Mouse (Mus musculus) layer of hippocampus, adult 2 months (tissue): ENCODE data around the gene 2810004N23Rik. TPM values are rescaled to one million over a fixed set of nuclear protein-coding genes. Genes with fewer than 3 reads are reported as not detected.

Experiments
- DNase-seq, 2 experiments: peaks; one replicate each; pipeline ENCODE4 v3.0.0; 2022; ENCODE audit warnings: low spot score in 2 of 2
- H3K27ac ChIP-seq: fragments of 200-600 bp; 2 replicates; pipeline ENCODE4 v1.8.1; 2022
- H3K4me3 ChIP-seq: fragments of 200-600 bp; 2 replicates; pipeline ENCODE4 v1.8.1; 2022; ENCODE audit warnings: mild to moderate bottlenecking
- CTCF ChIP-seq: fragments of 200-600 bp; conservative IDR thresholded peaks from 2 replicates; pipeline ENCODE4 v1.8.1; 2022; ENCODE audit warnings: antibody characterized with exemption, mild to moderate bottlenecking, moderate library complexity
- long read RNA-seq, 2 experiments: library from polyadenylated mRNA; stranded (forward); transcript quantifications; one replicate each; pipeline ENCODE4 v2.0.0; 2021; ENCODE audit warnings: borderline mapping rate in 2 of 2
- total RNA-seq, 2 experiments: library from RNA; stranded (reverse); gene quantifications; 2 replicates each; pipeline ENCODE4 v1.2.3; 2021

The 2810004N23Rik gene
- total RNA-seq, result 10 to 100 TPM; 21.8 to 24.8 TPM
- long read RNA-seq, experiment 1, transcript 2810004N23Rik-201 (7 exons, 2,340 nt), result major isoform, 11 of 13 reads
- long read RNA-seq, experiment 1, partial matches to known transcripts, result 1 of 13 reads
- long read RNA-seq, experiment 1, other reads (novel, unspliced or antisense), result 1 of 13 reads
- long read RNA-seq, experiment 2, transcript 2810004N23Rik-201 (7 exons, 2,340 nt), result major isoform, 19 of 24 reads
- long read RNA-seq, experiment 2, partial matches to known transcripts, result 0 of 24 reads
- long read RNA-seq, experiment 2, other reads (novel, unspliced or antisense), result 4 of 24 reads

- DNase-seq, result peak; percentile 91 to 96
- TF ChIP-seq CTCF, result no peak
- peak within 1 kb of the TSS; percentile 96 for H3K27ac ChIP-seq
- H3K4me3 ChIP-seq, result peak within 1 kb of the TSS; percentile 83
Observed at GRCm38 (mm10) chr8:124862321-124863162, at the start of gene 2810004N23Rik, which contains the start of gene Gnpat. TSS of gene 2810004N23Rik (minus strand) at chr8:124863120. TSS of gene Gnpat (plus strand) at chr8:124863033.

- no peak for TF ChIP-seq CTCF
- H3K4me3 ChIP-seq, result no peak overlapping the region
- DNase-seq, result no peak
- 0 out of 2 replicates have a peak overlapping the region, but pooled peaks have one; percentile 18 for H3K27ac ChIP-seq
Observed at GRCm38 (mm10) chr8:124911938-124912872, 49.3 kb upstream of the 2810004N23Rik start.

- Histone ChIP-seq H3K27ac (no peak overlapping the region), H3K4me3 (no peak overlapping the region)
- TF ChIP-seq CTCF, result peak; percentile 23; the same call in 1 of the 2 replicates
- no peak for DNase-seq
Observed at GRCm38 (mm10) chr8:124910349-124910748, 47.4 kb upstream of the 2810004N23Rik start.

GRCm38 (mm10) chr8:124909936-124910335, 47.0 kb upstream of the 2810004N23Rik start:
- Histone ChIP-seq H3K27ac (no peak overlapping the region), H3K4me3 (no peak overlapping the region)
- TF ChIP-seq CTCF, result no peak
- no peak for DNase-seq

- Histone ChIP-seq H3K27ac (no peak overlapping the region), H3K4me3 (no peak overlapping the region)
- TF ChIP-seq CTCF, result no peak
- DNase-seq, result no peak
Observed at GRCm38 (mm10) chr8:124905482-124905881, 42.6 kb upstream of the 2810004N23Rik start.

- H3K27ac ChIP-seq, result no peak overlapping the region
- DNase-seq, result no peak
- H3K4me3 ChIP-seq, result no peak overlapping the region
- TF ChIP-seq CTCF, result no peak
Observed at GRCm38 (mm10) chr8:124903198-124903597, 40.3 kb upstream of the 2810004N23Rik start.

- H3K4me3 ChIP-seq, result peak overlapping the region; percentile 67
- DNase-seq, result no peak
- H3K27ac ChIP-seq, result peak overlapping the region; percentile 97
- no peak for TF ChIP-seq CTCF
Observed at GRCm38 (mm10) chr8:124898251-124898905, 35.5 kb upstream of the 2810004N23Rik start.

- DNase-seq, result peak; percentile 97 to 99
- Histone ChIP-seq H3K4me3 (peak within 1 kb of the TSS; percentile 67), H3K27ac (peak within 1 kb of the TSS; percentile 97)
- TF ChIP-seq CTCF, result no peak
Observed at GRCm38 (mm10) chr8:124897386-124898250, 34.7 kb upstream of the 2810004N23Rik start, which contains the start of the genes Exoc8 and Sprtn. TSS of gene Exoc8 (minus strand) at chr8:124897705. TSS of gene Sprtn (plus strand) at chr8:124897886.

- Histone ChIP-seq H3K4me3 (peak overlapping the region; percentile 67), H3K27ac (peak overlapping the region; percentile 97)
- peak; percentile 81 for TF ChIP-seq CTCF
- peak; percentile 68 to 70 for DNase-seq
Observed at GRCm38 (mm10) chr8:124896632-124897385, 33.9 kb upstream of the 2810004N23Rik start.

- TF ChIP-seq CTCF, result no peak
- peak overlapping the region; percentile 67 for H3K4me3 ChIP-seq
- no peak for DNase-seq
- peak overlapping the region; percentile 97 for H3K27ac ChIP-seq
Observed at GRCm38 (mm10) chr8:124896010-124896631, 33.2 kb upstream of the 2810004N23Rik start.
